Mouse (Mus musculus) intestine, embryonic 14.5 days (tissue): ENCODE measurements at regions not wholly inside any gene's neighbourhood (a gene's known extent, or its start where the extent isn't known, plus 50 kb on each side); places are given as distances from the start of the nearest gene placed in this dataset.

Experiments used
- ATAC-seq: fragments of 200-750 bp; cut with Nextera tagmentation; replicated peaks from 2 replicates; pipeline ENCODE4 v1.8.0; 2017; ENCODE audit warnings: low read depth, moderate number of reproducible peaks, moderate TSS enrichment, moderate library complexity; ENCODE audit not compliant: low FRiP score, low TSS enrichment
- DNase-seq: peaks from one replicate; pipeline ENCODE4 v3.0.0-alpha.2; 2018; ENCODE audit warnings: low spot score
- H3K27ac ChIP-seq: fragments of 300-500 bp; sonication (generic); 2 replicates; pipeline ENCODE4 v1.5.1; 2014; ENCODE audit warnings: low read depth, mild to moderate bottlenecking, control low read depth
- H3K27me3 ChIP-seq: fragments of 300-500 bp; sonication (generic); replicated peaks from 2 replicates; pipeline ENCODE4 v1.6.1; 2014; ENCODE audit warnings: low read length, control low read depth; ENCODE audit not compliant: control insufficient read depth, insufficient read depth
- H3K36me3 ChIP-seq: fragments of 300-500 bp; sonication (generic); 2 replicates; pipeline ENCODE4 v1.6.1; 2014; ENCODE audit warnings: low read length, control low read depth; ENCODE audit not compliant: control insufficient read depth, insufficient read depth
- H3K4me1 ChIP-seq: fragments of 300-500 bp; sonication (generic); replicated peaks from 2 replicates; pipeline ENCODE4 v1.6.1; 2014; ENCODE audit warnings: low read length, control low read depth, mixed read lengths; ENCODE audit not compliant: control insufficient read depth, insufficient read depth
- H3K4me2 ChIP-seq: fragments of 300-500 bp; sonication (generic); 2 replicates; pipeline ENCODE4 v1.6.1; 2014; ENCODE audit warnings: low read length
- H3K4me3 ChIP-seq: fragments of 300-500 bp; sonication (generic); 2 replicates; pipeline ENCODE4 v1.5.1; 2014; ENCODE audit warnings: low read depth, low read length, control low read depth, mixed read lengths
- H3K9ac ChIP-seq: fragments of 300-500 bp; sonication (generic); 2 replicates; pipeline ENCODE4 v1.6.1; 2014; ENCODE audit warnings: mild to moderate bottlenecking, low read length
- H3K9me3 ChIP-seq: fragments of 300-500 bp; sonication (generic); 2 replicates; pipeline ENCODE4 v1.6.1; 2016; ENCODE audit warnings: low read length, control low read depth; ENCODE audit not compliant: control insufficient read depth
- WGBS: fragments of 180-500 bp; shearing (Covaris S2); extraction: QIAGEN DNeasy Blood & Tissue Kit; methylation state at CpG from one replicate; pipeline ENCODE4 v1.1.7; 2014; 5-methylcytosine and 5-hydroxymethylcytosine counted together

DNA sequence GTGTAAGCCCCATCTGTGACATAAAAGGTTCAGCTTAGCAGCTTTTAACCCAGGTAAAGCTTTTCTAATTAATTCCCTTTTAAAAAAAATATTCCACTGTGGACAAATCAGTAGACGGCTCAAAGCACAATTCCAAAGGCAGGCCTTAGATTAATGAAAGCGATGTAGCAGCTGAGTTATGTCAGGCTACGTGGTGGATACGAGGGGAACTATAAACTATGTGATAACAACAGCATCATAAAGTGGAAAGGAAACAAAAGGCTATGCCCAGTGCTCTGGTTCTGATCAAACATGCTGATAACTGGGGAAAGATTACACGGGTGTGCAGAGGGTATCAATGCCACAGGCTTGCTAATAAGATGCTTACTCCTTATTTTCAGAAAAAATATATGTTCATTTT is 184.3 kb upstream of the Rag2 start:
- 29% methylated on average over 5 of the region's 5 CpGs for WGBS
- no peak for ATAC-seq

DNA sequence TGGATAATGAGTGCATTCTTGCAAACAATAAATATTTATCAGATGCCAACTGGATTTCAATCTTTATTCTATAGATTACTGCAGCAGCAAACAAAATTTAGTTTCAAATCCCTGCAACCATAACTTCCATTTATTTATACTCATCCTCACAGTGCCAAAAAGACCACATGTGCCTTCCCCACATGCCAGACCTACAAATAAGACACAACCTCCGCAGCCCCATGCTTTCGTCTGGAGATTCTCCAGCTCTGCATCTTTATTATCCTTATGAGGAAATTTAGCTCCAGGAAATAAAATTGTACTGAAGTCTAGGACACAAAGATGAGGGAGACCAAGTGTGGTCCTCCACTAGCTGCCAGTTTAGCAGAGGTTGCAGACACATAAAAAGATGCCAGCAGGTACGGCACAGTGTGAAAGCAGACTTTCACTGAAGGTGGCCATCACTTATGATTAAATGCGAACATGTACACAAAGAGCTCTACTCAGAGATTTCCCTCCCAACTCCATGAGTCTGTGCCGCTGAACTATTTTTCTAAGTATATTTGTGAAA is 183.4 kb upstream of the Rag2 start:
- Histone ChIP-seq H3K9ac (no peak overlapping the region), H3K27ac (no peak overlapping the region), H3K4me1 (no peaks in the 10 kb centered on the region), H3K4me3 (no peak overlapping the region), H3K4me2 (no peak overlapping the region), H3K9me3 (no peaks in the 10 kb centered on the region), H3K36me3 (no peaks in the 10 kb centered on the region), H3K27me3 (no peaks in the 10 kb centered on the region)
- ATAC-seq (no peak), DNase-seq (no peak)
- 80% methylated on average over 5 of the region's 5 CpGs for WGBS

More for the DNA sequence above, 184.3 kb upstream of the Rag2 start:
- Histone ChIP-seq H3K9me3 (no peaks in the 10 kb centered on the region), H3K4me3 (no peak overlapping the region), H3K4me2 (no peak overlapping the region), H3K9ac (no peak overlapping the region), H3K27me3 (no peaks in the 10 kb centered on the region), H3K36me3 (no peaks in the 10 kb centered on the region), H3K27ac (no peak overlapping the region), H3K4me1 (no peaks in the 10 kb centered on the region)
- DNase-seq: no peak

DNA sequence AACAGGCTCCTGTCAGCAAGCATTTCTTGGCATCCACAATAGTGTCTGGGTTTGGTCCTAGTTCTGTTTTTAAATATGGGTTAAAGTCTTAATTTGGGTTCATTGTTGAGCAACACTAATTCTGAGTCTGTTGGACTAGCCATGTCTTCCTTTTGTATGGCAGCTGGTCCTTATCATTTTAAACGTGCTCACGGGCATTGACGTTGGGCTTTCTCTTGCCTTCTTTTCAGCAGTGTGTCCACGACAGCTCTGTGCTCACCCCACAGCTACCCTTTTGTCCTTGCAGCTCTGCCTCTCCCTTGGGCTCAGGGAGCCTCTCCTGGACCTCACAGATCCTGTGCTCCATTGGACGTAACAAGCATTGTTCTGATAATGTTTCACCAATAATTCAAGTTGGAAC is 168.9 kb upstream of the Rag2 start:
- Histone ChIP-seq H3K27ac (no peak overlapping the region), H3K27me3 (no peaks in the 10 kb centered on the region), H3K4me3 (no peak overlapping the region), H3K4me1 (no peaks in the 10 kb centered on the region), H3K36me3 (no peaks in the 10 kb centered on the region), H3K9me3 (no peaks in the 10 kb centered on the region), H3K9ac (no peak overlapping the region), H3K4me2 (no peak overlapping the region)
- DNase-seq: no peak
- no peak for ATAC-seq
- 79% methylated on average over 5 of the region's 5 CpGs for WGBS

DNA sequence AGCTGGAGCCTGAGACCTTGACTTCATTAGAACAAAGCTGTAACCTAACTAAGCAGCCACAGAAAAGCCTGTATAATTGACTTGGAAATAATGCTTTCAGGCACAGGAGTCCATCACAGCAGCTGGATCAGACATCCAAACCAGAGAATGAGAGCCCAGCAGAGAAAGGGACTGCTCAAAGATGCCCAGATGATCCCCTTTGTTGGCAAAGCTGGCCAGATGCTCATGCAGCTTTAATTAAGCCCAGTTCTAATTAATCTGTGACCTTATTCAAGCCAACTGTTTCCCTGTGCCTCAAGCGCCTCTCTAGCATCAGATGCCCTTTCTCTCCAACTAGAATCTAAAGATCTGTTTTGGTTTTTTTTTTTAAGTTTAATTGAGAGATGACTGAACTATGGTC is 165.6 kb upstream of the Rag2 start:
- Histone ChIP-seq H3K4me1 (no peaks in the 10 kb centered on the region), H3K9ac (no peak overlapping the region), H3K36me3 (no peaks in the 10 kb centered on the region), H3K27ac (no peak overlapping the region), H3K4me2 (no peak overlapping the region), H3K4me3 (no peak overlapping the region), H3K27me3 (no peaks in the 10 kb centered on the region), H3K9me3 (no peaks in the 10 kb centered on the region)
- no peak for ATAC-seq
- 88% methylated on average over 1 of the region's 1 CpGs for WGBS
- no peak for DNase-seq

DNA sequence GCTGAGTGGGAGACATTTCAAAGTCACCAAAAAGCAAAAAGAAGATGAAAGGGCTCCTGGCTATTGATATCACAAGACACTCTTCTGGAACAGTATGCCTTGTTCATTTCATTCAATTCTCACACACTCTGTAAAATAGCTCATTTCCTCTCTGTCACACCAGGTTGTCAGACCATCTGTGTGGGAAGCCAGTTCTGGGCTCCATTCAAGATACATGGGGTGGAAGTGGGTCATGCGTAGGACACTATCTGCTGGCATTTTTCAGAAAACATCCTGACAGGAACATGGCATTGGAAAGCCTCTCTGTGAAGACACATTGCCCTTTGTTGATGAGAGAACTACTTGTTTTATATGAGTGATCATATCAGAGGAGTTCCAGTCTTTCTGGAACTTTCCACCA is 162.1 kb upstream of the Rag2 start:
- Histone ChIP-seq H3K4me2 (no peak overlapping the region), H3K4me3 (no peak overlapping the region), H3K9me3 (no peaks in the 10 kb centered on the region), H3K9ac (no peak overlapping the region), H3K27ac (no peak overlapping the region), H3K27me3 (no peaks in the 10 kb centered on the region), H3K36me3 (no peaks in the 10 kb centered on the region), H3K4me1 (no peaks in the 10 kb centered on the region)
- DNase-seq (no peak), ATAC-seq (no peak)
- WGBS: 89% methylated on average over 1 of the region's 1 CpGs

DNA sequence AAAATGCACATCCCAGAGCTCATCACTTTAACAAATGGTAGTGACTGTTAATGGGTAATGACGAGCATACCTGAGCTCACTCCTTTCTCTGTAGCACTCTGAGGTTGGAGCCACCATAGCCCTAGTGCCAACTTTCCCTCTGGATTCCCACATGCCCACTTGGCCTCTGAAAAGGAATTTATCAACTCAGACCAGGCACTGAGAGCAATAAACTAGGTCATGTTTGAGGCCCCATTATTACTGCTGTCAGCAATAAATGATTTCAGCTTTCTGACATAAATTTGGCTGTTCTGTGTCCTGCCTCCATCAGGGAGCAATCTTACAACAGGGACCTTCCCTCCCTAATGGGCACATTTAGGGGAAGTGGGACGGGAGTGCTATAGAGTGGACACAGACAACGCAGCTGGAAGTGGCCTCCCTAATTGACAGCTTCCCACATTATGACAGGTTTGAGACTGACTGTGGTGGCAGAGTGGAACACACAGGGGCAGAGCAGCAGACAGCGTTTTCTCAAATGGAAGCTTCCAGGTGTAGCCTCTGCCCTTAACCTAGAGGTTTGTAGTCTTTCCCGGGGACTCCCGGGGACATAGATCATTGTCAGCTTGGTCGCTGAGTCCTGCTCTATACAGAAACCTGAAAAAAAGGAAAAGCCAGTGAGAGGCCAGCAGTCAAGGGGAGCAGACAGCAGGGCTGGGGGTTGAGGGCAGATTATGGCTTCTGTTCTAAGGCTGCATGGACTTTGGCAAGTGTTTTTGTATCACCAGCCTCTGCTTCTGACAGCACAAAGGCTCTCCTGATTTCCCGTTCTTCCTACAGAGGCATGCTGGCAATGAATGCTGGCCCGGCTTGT is 160.0 kb upstream of the Rag2 start:
- no peak overlapping the region for H3K9ac ChIP-seq
- no peaks in the 10 kb centered on the region for H3K36me3 ChIP-seq
- no peak for ATAC-seq
- no peaks in the 10 kb centered on the region for H3K4me1 ChIP-seq
- no peaks in the 10 kb centered on the region for H3K27me3 ChIP-seq
- no peak overlapping the region for H3K4me2 ChIP-seq
- H3K9me3 ChIP-seq: no peaks in the 10 kb centered on the region
- 63% methylated on average over 9 of the region's 9 CpGs for WGBS
- DNase-seq: no peak
- H3K27ac ChIP-seq: no peak overlapping the region
- H3K4me3 ChIP-seq: no peak overlapping the region

DNA sequence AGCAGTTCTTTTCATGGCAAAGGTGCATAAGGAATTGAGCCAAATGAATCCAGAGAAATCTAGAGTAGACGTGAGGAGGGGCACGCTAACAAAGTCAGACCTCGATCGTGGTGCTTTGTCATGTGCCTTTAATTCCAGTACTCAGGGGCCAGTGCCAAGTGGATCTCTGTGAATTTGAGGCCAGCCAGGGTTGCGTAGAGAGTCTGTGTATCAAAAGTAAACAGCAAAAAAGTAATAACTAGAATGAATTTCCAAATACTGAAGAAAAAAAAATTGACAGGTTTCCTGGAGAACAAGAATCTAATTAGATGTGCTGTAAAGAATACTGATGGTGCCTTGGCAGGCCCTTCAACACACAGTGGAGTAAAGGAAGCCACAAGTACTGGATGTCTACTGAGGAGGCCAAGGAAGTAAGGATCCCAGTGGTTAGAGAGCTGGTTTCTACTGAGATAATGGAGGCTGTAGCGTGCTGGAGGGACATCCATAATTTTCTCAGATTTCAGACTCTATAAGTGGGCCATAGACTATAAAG is 153.9 kb upstream of the Rag2 start:
- Histone ChIP-seq H3K27ac (no peak overlapping the region), H3K27me3 (no peaks in the 10 kb centered on the region), H3K4me2 (no peak overlapping the region), H3K4me3 (no peak overlapping the region), H3K4me1 (no peaks in the 10 kb centered on the region), H3K36me3 (no peaks in the 10 kb centered on the region), H3K9me3 (no peaks in the 10 kb centered on the region), H3K9ac (no peak overlapping the region)
- 81% methylated on average over 6 of the region's 6 CpGs for WGBS
- ATAC-seq (no peak), DNase-seq (no peak)

DNA sequence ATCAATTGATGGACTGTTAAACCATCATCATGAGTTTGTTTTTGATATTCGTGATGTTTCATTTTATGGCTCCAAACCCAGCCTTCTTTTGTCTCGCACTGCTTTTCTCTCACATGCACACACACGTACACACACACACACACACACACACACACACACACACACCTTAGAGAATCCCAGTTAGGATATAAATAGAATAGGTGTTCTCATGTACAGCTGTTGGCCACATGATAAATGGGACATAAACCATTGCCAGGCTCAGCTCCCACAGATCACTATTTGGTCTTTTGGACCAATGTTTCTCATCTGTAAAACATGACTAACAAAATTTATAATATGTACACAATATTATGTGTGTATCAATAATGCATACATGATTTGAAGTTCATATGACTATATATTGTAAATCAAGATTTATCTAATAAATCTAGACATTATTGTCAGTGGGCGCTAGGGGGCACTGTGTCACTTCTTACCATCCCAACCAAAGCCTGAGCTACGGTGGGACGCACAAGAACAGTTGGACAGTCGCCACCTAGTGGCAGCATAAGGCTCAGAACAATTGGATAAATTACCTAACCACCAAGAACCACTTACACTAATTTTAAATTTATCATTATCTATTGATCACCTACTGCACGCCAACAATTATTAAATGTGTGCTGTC is 151.9 kb upstream of the Rag2 start:
- Histone ChIP-seq H3K27ac (no peak overlapping the region), H3K27me3 (no peaks in the 10 kb centered on the region), H3K4me2 (no peak overlapping the region), H3K9me3 (no peaks in the 10 kb centered on the region), H3K4me3 (no peak overlapping the region), H3K36me3 (no peaks in the 10 kb centered on the region), H3K4me1 (no peaks in the 10 kb centered on the region), H3K9ac (no peak overlapping the region)
- ATAC-seq: 0 out of 2 replicates have a peak, but pooled peaks have one; percentile 66
- WGBS: 35% methylated on average over 8 of the region's 8 CpGs
- DNase-seq: peak; percentile 81
